Mouse (Mus musculus) lung, embryonic 16.5 days (tissue): ENCODE measurements around the gene Kalrn. TPM values are rescaled to one million over a fixed set of nuclear protein-coding genes. Genes with fewer than 3 reads are reported as not detected.
"Not testable (repeated sequence)": the region's sequence is repeated elsewhere in the genome, so short reads cannot be mapped to it uniquely, and the experiment has no call there.

ENCODE experiments used
- ATAC-seq: fragments of 200-750 bp; cut with Nextera tagmentation; 2 replicates; pipeline ENCODE4 v1.8.0; 2017; ENCODE audit warnings: low read depth, mild to moderate bottlenecking, moderate library complexity
- H3K27ac ChIP-seq: fragments of 300-500 bp; sonication (generic); 2 replicates; pipeline ENCODE4 v1.5.1; 2014; ENCODE audit warnings: mild to moderate bottlenecking, control low read depth, low read length
- H3K27me3 ChIP-seq: fragments of 300-500 bp; sonication (generic); 2 replicates; pipeline ENCODE4 v1.6.1; 2014; ENCODE audit warnings: low read depth, low read length, mixed read lengths; ENCODE audit not compliant: control insufficient read depth, insufficient read depth
- H3K36me3 ChIP-seq: fragments of 300-500 bp; sonication (generic); 2 replicates; pipeline ENCODE4 v1.6.1; 2014; ENCODE audit warnings: low read length; ENCODE audit not compliant: control insufficient read depth, insufficient read depth
- H3K4me1 ChIP-seq: fragments of 300-500 bp; sonication (generic); replicated peaks from 2 replicates; pipeline ENCODE4 v1.6.1; 2014; ENCODE audit warnings: low read length, mixed read lengths; ENCODE audit not compliant: control insufficient read depth, insufficient read depth
- H3K4me2 ChIP-seq: fragments of 300-500 bp; sonication (generic); 2 replicates; pipeline ENCODE4 v1.6.1; 2014; ENCODE audit warnings: low read depth, low read length, control low read depth
- H3K4me3 ChIP-seq: fragments of 300-500 bp; sonication (generic); 2 replicates; pipeline ENCODE4 v1.5.1; 2014; ENCODE audit warnings: mild to moderate bottlenecking, low read length, control low read depth
- H3K9ac ChIP-seq: fragments of 300-500 bp; sonication (generic); 2 replicates; pipeline ENCODE4 v1.6.1; 2014; ENCODE audit warnings: low read length, control low read depth
- H3K9me3 ChIP-seq: fragments of 300-500 bp; sonication (generic); 2 replicates; pipeline ENCODE4 v1.6.1; 2016; ENCODE audit warnings: low read length; ENCODE audit not compliant: control insufficient read depth
- WGBS: fragments of 180-500 bp; shearing (Covaris S2); extraction: QIAGEN DNeasy Blood & Tissue Kit; methylation state at CpG from one replicate; pipeline ENCODE4 v1.1.7; 2014; 5-methylcytosine and 5-hydroxymethylcytosine counted together
- polyA plus RNA-seq: library from polyadenylated mRNA; unstranded; fragments of >200 nt; fragmentation: Nextera tagmentation; extraction: Ambion mirVana; gene quantifications from 2 replicates; pipeline ENCODE4 v1.2.1, GENCODE M21; 2015

The Kalrn gene
- polyA plus RNA-seq, 1 experiment from 2014 or later = 16.8 TPM

DNA sequence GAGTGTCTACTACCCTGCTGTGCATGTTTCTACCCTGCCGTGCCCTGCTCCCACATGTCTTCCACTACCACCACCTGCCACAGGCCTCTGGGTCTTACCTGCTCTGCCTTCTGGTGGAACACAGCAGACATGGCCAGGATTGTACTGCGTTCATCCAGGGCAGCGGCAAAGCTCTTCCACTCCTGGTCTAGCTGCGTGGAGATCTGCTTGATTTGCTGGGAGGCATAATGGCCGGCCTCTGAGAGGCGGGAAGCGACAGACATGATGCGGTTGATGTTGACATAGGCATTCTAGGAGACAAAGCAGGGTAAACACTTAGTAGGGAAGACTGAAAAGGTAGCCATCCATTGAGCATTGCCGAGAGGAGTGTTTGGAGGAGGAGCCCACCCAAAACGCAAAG lies 259.3 kb downstream of the Kalrn start:
- Histone ChIP-seq H3K4me3 (no peak overlapping the region), H3K4me1 (no peaks in the 10 kb centered on the region), H3K27me3 (no peaks in the 10 kb centered on the region), H3K9ac (no peak overlapping the region), H3K9me3 (no peaks in the 10 kb centered on the region), H3K4me2 (no peak overlapping the region), H3K27ac (no peak overlapping the region), H3K36me3 (no peaks in the 10 kb centered on the region)
- WGBS = 71% methylated on average over 10 of the region's 10 CpGs
- no peak for ATAC-seq

DNA sequence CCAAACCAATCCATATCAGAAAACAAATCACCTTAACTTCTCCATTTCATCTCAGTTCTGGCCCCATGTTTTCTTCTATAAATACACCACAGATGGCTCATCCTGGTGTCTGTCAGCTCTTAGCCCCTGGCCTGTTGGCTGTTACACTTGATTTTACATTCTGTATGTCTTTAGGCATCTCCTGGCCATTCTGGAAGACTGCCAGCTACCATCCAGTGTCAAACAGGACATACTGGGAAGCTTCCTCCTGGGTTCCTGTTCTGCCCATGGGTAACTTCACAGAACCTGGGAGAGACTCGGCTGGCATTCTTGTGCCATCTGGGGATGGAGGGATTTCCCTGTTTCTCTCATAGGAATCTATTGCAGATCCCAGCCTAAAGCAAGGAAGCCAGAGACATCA lies 261.8 kb downstream of the Kalrn start:
- Histone ChIP-seq H3K9ac (no peak overlapping the region), H3K4me3 (no peak overlapping the region), H3K9me3 (no peaks in the 10 kb centered on the region), H3K4me2 (no peak overlapping the region), H3K27ac (no peak overlapping the region), H3K27me3 (no peaks in the 10 kb centered on the region), H3K4me1 (no peaks in the 10 kb centered on the region), H3K36me3 (no peaks in the 10 kb centered on the region)
- WGBS = 82% methylated on average over 1 of the region's 1 CpGs
- no peak for ATAC-seq

DNA sequence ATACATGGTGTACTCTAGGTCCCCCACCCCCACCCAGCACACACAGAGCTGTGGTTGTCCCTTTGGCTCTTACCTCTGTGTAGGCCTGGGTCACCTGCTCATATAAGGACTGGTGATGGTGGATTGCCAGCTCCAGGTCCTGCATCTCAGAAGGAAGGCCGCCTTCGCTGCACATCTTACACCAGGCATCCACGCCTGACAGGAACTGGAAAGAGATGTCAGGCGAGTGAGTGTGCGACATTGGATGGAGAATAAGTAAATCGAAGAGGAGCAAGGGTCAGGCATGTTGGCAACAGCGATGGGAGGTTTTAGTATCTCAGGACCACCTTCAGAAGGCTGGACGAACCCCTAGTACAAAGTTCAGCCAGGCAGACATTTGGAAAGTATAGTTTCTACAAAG lies 263.0 kb downstream of the Kalrn start:
- H3K27ac ChIP-seq = no peak overlapping the region
- no peaks in the 10 kb centered on the region for H3K27me3 ChIP-seq
- no peak for ATAC-seq
- H3K4me3 ChIP-seq = no peak overlapping the region
- 89% methylated on average over 8 of the region's 8 CpGs for WGBS
- no peaks in the 10 kb centered on the region for H3K36me3 ChIP-seq
- no peak overlapping the region for H3K4me2 ChIP-seq
- no peaks in the 10 kb centered on the region for H3K4me1 ChIP-seq
- H3K9me3 ChIP-seq = no peaks in the 10 kb centered on the region
- H3K9ac ChIP-seq = no peak overlapping the region

DNA sequence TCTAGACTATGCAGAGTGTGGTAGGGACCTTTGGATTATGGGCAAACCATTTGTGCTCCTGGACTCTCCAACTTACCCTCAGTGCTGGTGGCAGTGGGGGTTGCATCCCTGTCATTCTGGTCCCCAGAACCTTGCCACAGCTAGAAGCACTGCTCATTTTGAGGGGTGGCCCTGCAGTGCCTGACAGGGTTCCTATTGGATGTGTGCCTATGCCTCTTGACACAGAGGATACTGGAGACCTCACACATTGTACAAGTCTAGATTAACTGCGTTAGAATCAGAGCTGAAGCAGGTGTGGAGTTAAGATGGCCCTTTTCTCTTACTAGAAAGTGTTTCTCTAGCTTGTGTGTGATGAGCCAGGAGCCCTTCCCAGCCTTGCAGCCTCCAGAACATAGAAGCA lies 265.0 kb downstream of the Kalrn start:
- H3K9ac ChIP-seq = no peak overlapping the region
- no peaks in the 10 kb centered on the region for H3K27me3 ChIP-seq
- no peaks in the 10 kb centered on the region for H3K9me3 ChIP-seq
- no peak overlapping the region for H3K4me2 ChIP-seq
- no peak for ATAC-seq
- no peaks in the 10 kb centered on the region for H3K36me3 ChIP-seq
- no peak overlapping the region for H3K4me3 ChIP-seq
- WGBS = 67% methylated on average over 1 of the region's 1 CpGs
- H3K4me1 ChIP-seq = no peaks in the 10 kb centered on the region
- no peak overlapping the region for H3K27ac ChIP-seq

DNA sequence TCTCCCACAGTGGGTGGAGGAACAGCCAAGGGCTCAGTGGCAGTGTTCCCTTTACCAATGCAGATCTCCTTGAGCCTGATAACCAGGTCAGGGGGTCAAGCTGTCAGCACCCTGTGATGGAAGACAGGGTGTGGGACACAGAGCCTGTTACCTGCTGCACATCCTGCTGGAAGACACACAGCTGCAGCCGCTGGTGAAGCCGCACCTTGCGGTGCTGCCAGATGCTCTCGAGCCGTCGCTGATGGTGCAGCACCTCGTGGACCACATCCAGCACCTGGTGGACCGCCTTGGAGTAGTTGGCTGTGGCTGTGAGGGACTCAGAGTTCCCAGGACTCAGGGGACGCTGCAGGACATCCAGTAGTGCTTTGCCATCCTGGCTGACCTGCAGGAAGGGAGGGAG lies 265.9 kb downstream of the Kalrn start:
- Histone ChIP-seq H3K9me3 (no peaks in the 10 kb centered on the region), H3K27me3 (no peaks in the 10 kb centered on the region), H3K4me1 (no peaks in the 10 kb centered on the region), H3K4me2 (no peak overlapping the region), H3K4me3 (no peak overlapping the region), H3K9ac (no peak overlapping the region), H3K36me3 (no peaks in the 10 kb centered on the region), H3K27ac (no peak overlapping the region)
- 52% methylated on average over 9 of the region's 9 CpGs for WGBS
- ATAC-seq = no peak

DNA sequence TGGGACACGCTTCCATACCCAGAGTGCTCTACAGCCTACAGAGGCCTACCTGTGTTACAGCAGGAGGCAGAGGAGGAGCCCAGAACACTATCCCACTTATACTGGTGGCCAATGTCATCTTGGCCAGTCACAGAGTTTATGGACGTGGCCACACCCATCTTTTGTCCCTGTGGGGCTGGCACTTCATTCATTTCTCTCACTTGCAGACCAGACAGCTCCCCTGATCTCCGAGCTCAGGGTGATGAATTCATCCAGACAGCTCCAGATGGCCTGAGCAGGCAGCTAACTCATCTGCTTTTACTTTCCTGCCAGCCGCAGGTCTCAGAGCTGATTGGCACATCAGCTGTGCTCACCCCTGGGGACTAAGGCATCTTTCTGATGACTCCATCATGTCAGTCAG lies 267.7 kb downstream of the Kalrn start:
- no peaks in the 10 kb centered on the region for H3K4me1 ChIP-seq
- no peaks in the 10 kb centered on the region for H3K27me3 ChIP-seq
- WGBS = 57% methylated on average over 4 of the region's 4 CpGs
- H3K27ac ChIP-seq = no peak overlapping the region
- H3K4me3 ChIP-seq = no peak overlapping the region
- ATAC-seq = no peak
- no peak overlapping the region for H3K4me2 ChIP-seq
- no peaks in the 10 kb centered on the region for H3K36me3 ChIP-seq
- no peaks in the 10 kb centered on the region for H3K9me3 ChIP-seq
- no peak overlapping the region for H3K9ac ChIP-seq

DNA sequence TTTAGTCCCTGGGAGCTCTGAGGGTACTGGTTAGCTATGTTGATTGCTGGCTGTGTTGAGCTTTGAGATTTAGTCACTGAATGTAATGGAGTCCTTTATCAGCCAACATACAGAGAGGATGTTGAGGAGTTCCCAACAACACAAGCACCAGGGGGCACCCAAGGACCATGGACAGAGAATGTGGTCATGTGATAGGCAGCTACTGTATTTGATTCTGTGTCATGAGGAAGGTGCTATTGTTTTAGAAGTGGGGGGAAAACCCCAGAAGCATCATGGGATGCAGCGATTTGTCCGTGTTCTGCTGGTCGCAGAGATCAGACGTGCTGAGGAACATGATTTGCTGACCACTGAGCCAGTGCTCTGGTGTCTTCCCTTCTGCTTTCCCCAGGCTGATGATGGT lies 269.5 kb downstream of the Kalrn start:
- H3K9me3 ChIP-seq, H3K4me3 ChIP-seq, H3K27me3 ChIP-seq, H3K4me1 ChIP-seq, ATAC-seq, H3K9ac ChIP-seq, H3K27ac ChIP-seq, H3K36me3 ChIP-seq, H3K4me2 ChIP-seq: not testable (repeated sequence)
- 73% methylated on average over 4 of the region's 4 CpGs for WGBS

DNA sequence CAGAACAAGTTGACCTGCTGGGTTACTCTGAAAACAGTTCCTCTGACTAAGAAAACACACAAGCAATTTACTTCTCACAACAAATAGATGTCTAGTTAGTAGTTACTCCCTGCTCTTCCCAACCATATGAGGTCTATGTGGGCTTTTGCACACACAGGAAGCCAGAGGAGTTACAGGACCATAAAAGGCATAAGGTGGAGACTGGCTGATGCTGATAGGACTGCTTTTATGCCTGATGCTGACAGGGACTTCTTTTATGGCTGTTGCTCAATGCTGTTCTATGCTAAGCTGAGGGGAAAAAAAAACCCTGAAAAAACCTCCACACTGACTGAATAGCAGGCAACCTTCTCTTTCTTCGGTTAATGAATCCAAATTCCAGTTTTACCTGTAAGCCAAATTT lies 270.8 kb downstream of the Kalrn start:
- no peak overlapping the region for H3K4me2 ChIP-seq
- H3K4me3 ChIP-seq = no peak overlapping the region
- no peaks in the 10 kb centered on the region for H3K9me3 ChIP-seq
- WGBS = 85% methylated on average over 1 of the region's 1 CpGs
- no peak for ATAC-seq
- no peaks in the 10 kb centered on the region for H3K36me3 ChIP-seq
- H3K27me3 ChIP-seq = no peaks in the 10 kb centered on the region
- H3K27ac ChIP-seq = no peak overlapping the region
- H3K4me1 ChIP-seq = no peaks in the 10 kb centered on the region
- H3K9ac ChIP-seq = no peak overlapping the region

DNA sequence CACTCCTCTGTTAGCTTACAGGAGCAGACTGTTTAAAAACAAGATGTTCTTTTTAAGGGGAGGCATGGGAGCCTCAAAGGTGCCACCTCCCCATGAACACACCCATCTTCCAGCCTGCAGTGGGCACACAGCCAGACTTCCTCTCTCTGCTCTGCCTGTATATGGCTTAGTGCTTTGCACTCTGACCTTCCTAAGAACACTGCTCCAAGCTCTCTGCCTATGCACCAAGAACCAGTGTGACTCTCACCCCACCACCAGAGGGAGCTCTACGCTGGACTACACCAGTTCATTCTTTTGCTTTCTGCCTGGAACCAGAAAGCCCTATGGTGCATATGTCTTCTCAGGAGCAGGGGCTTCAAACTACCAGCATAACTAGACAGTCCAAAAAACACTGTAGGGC lies 271.3 kb downstream of the Kalrn start:
- Histone ChIP-seq H3K9me3 (no peaks in the 10 kb centered on the region), H3K4me3 (no peak overlapping the region), H3K36me3 (no peaks in the 10 kb centered on the region), H3K27ac (no peak overlapping the region), H3K27me3 (no peaks in the 10 kb centered on the region), H3K9ac (no peak overlapping the region), H3K4me2 (no peak overlapping the region), H3K4me1 (no peaks in the 10 kb centered on the region)
- 87% methylated on average over 1 of the region's 1 CpGs for WGBS
- no peak for ATAC-seq

DNA sequence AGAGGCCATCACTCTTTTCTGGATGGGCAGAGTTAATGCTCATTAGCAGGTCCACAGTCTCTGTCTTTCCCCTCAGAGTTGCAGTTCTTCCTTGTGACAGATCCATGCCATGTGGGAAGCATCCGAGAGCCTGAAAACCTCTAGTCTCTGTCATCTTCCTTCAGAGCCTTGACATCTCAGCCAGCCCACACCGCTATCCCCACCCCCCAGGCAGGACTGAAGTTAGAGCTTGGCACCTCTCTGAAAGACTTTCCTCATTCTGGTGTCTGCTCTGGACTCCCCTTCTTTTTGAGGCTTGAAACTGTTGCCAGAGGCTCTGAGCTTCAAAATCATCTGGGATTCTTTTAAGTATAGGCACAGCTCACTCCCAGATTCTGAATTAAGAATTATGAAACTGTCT lies 274.1 kb downstream of the Kalrn start:
- no peak for ATAC-seq
- H3K4me1 ChIP-seq = no peaks in the 10 kb centered on the region
- no peak overlapping the region for H3K27ac ChIP-seq
- 68% methylated on average over 2 of the region's 2 CpGs for WGBS
- no peak overlapping the region for H3K4me2 ChIP-seq
- H3K27me3 ChIP-seq = no peaks in the 10 kb centered on the region
- H3K36me3 ChIP-seq = no peaks in the 10 kb centered on the region
- H3K4me3 ChIP-seq = no peak overlapping the region
- H3K9ac ChIP-seq = no peak overlapping the region
- H3K9me3 ChIP-seq = no peaks in the 10 kb centered on the region
